Mouse (Mus musculus) thymus, postnatal 14 days (tissue): ENCODE measurements around the gene Tsc1.
A peak's percentile ranks its signal among the peaks of the same experiment; 100 is the strongest.

ENCODE experiments used
- DNase-seq: peaks from one replicate; pipeline ENCODE4 v3.0.0; 2021

The Tsc1 gene

GRCm38 (mm10) chr2:28616874-28617273 is 24.2 kb upstream of the Tsc1 start:
- no peak for DNase-seq

GRCm38 (mm10) chr2:28617498-28618486 is 23.2 kb upstream of the Tsc1 start:
- DNase-seq: no peak

- no peak for DNase-seq
Measured at GRCm38 (mm10) chr2:28618777-28619336, 22.2 kb upstream of the Tsc1 start.

GRCm38 (mm10) chr2:28619369-28619768 is 21.7 kb upstream of the Tsc1 start:
- no peak for DNase-seq

GRCm38 (mm10) chr2:28620522-28620921 is 20.5 kb upstream of the Tsc1 start:
- no peak for DNase-seq

GRCm38 (mm10) chr2:28621111-28621510 is 19.9 kb upstream of the Tsc1 start:
- DNase-seq: no peak

- no peak for DNase-seq
Measured at GRCm38 (mm10) chr2:28621664-28622171, 19.3 kb upstream of the Tsc1 start, which contains the start of gene Gfi1b. Gfi1b (minus strand) TSS chr2:28621982.

GRCm38 (mm10) chr2:28622521-28623124 is 18.4 kb upstream of the Tsc1 start:
- peak; percentile 64 for DNase-seq

GRCm38 (mm10) chr2:28624870-28625269 is 16.2 kb upstream of the Tsc1 start:
- DNase-seq: no peak

- DNase-seq: no peak
Measured at GRCm38 (mm10) chr2:28626038-28626437, 15.0 kb upstream of the Tsc1 start.

GRCm38 (mm10) chr2:28628053-28628452 is 13.0 kb upstream of the Tsc1 start:
- DNase-seq: peak; percentile 35

- no peak for DNase-seq
Measured at GRCm38 (mm10) chr2:28629911-28630381, 11.1 kb upstream of the Tsc1 start.

GRCm38 (mm10) chr2:28632626-28633025 is 8.4 kb upstream of the Tsc1 start:
- no peak for DNase-seq

- DNase-seq: no peak
Measured at GRCm38 (mm10) chr2:28633136-28633535, 7.9 kb upstream of the Tsc1 start.

- DNase-seq: no peak
Measured at GRCm38 (mm10) chr2:28635199-28635598, 5.8 kb upstream of the Tsc1 start.

GRCm38 (mm10) chr2:28637106-28637845 is 3.8 kb upstream of the Tsc1 start:
- DNase-seq: no peak

- no peak for DNase-seq
Measured at GRCm38 (mm10) chr2:28638352-28638751, 2.7 kb upstream of the Tsc1 start.

GRCm38 (mm10) chr2:28638886-28639285 is 2.1 kb upstream of the Tsc1 start:
- peak; percentile 50 for DNase-seq

GRCm38 (mm10) chr2:28639794-28640193 is 1.2 kb upstream of the Tsc1 start:
- peak; percentile 55 for DNase-seq

GRCm38 (mm10) chr2:28641435-28641941 is 460 bp downstream of the Tsc1 start:
- DNase-seq: no peak

GRCm38 (mm10) chr2:28643081-28643480 is 2.1 kb downstream of the Tsc1 start:
- no peak for DNase-seq

- no peak for DNase-seq
Measured at GRCm38 (mm10) chr2:28650526-28650925, 9.5 kb downstream of the Tsc1 start.
